Mouse (Mus musculus): ENCODE results near the gene Psmb11. TPM values are rescaled to one million over a fixed set of nuclear protein-coding genes. Genes with fewer than 3 reads are reported as not detected.

The Psmb11 gene
- not detected in 2 replicates for polyA plus RNA-seq (2015; fragmentation: Nextera tagmentation; extraction: Ambion mirVana)

DNA sequence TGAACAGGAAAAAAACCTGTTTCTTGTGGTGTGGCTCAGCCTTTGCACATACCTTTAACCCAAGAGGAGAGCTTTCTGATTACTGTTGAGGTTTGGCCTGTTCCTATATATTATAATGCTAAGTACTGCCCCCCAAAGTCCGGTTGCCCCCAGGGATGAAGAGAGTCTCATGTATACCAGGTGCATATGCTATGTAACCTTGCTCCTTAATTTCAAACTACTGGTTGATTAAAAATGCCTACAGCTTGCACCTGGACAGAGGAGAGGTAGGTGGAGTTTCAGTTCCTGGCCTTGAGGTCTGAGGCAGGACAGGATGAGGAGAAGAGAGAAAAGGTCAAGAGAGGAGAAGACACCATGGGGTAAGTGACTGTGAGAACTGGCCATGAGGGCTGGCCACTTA is at the start of gene Psmb11:
Gene Psmb11 (plus strand): TSS at position 301 of the 400 bp plus-strand sequence.
- ATAC-seq (ENCODE audit: insufficient read depth, low FRiP score) = no peak
- Histone ChIP-seq H3K36me3 (ENCODE audit: control insufficient read depth, insufficient read depth, low read length) (no peaks in the 10 kb centered on the region), H3K27me3 (ENCODE audit: control insufficient read depth, insufficient read depth, low read length) (no peaks in the 10 kb centered on the region), H3K4me1 (ENCODE audit: control insufficient read depth, insufficient read depth, low read length) (peaks cover 4% of the 10 kb centered on the region; the same call in 1 of the 2 replicates), H3K4me2 (ENCODE audit: low read depth, low read length) (no peak within 1 kb of the TSS), H3K9me3 (replicated peaks; ENCODE audit: control insufficient read depth, low read length) (no peaks in the 10 kb centered on the region), H3K4me3 (replicated peaks; ENCODE audit: low read length) (no peak within 1 kb of the TSS), H3K27ac (ENCODE audit: low read length) (no peak within 1 kb of the TSS), H3K9ac (ENCODE audit: low read length) (no peak within 1 kb of the TSS)
- 90% methylated on average over 1 of the region's 1 CpGs for WGBS

DNA sequence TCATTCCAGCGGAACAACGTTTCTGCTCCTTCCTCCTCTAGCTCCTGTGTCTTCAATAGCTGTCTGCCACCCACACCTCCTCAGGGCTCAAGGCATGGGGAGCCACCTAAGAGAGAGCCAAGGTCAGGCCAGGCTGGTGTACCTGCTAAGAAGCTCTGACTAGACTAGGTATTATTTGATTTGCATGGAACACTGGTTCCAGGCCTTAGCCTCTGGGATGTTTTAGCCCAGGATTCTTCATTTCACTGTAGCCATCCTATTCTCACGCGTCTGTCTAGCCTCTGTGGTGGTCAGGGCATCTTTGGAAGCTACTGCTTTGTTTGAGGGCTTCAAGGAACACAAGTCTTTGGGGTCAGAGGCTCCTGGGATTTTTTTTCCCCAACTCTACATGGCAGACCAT is 49.1 kb upstream of the Psmb11 start:
- H3K9ac ChIP-seq (ENCODE audit: low read length) = no peak overlapping the region
- H3K4me3 ChIP-seq (replicated peaks; ENCODE audit: low read length) = no peak overlapping the region
- peak overlapping the region; percentile 67; the same call in 1 of the 2 replicates for H3K27ac ChIP-seq (ENCODE audit: low read length)
- H3K9me3 ChIP-seq (replicated peaks; ENCODE audit: control insufficient read depth, low read length) = no peaks in the 10 kb centered on the region
- peaks cover 36% of the 10 kb centered on the region for H3K4me1 ChIP-seq (ENCODE audit: control insufficient read depth, insufficient read depth, low read length)
- H3K27me3 ChIP-seq (ENCODE audit: control insufficient read depth, insufficient read depth, low read length) = no peaks in the 10 kb centered on the region
- 63% methylated on average over 4 of the region's 4 CpGs for WGBS
- ATAC-seq (ENCODE audit: insufficient read depth, low FRiP score) = no peak
- H3K4me2 ChIP-seq (ENCODE audit: low read depth, low read length) = no peak overlapping the region
- H3K36me3 ChIP-seq (ENCODE audit: control insufficient read depth, insufficient read depth, low read length) = peaks cover 17% of the 10 kb centered on the region; the same call in 1 of the 2 replicates

DNA sequence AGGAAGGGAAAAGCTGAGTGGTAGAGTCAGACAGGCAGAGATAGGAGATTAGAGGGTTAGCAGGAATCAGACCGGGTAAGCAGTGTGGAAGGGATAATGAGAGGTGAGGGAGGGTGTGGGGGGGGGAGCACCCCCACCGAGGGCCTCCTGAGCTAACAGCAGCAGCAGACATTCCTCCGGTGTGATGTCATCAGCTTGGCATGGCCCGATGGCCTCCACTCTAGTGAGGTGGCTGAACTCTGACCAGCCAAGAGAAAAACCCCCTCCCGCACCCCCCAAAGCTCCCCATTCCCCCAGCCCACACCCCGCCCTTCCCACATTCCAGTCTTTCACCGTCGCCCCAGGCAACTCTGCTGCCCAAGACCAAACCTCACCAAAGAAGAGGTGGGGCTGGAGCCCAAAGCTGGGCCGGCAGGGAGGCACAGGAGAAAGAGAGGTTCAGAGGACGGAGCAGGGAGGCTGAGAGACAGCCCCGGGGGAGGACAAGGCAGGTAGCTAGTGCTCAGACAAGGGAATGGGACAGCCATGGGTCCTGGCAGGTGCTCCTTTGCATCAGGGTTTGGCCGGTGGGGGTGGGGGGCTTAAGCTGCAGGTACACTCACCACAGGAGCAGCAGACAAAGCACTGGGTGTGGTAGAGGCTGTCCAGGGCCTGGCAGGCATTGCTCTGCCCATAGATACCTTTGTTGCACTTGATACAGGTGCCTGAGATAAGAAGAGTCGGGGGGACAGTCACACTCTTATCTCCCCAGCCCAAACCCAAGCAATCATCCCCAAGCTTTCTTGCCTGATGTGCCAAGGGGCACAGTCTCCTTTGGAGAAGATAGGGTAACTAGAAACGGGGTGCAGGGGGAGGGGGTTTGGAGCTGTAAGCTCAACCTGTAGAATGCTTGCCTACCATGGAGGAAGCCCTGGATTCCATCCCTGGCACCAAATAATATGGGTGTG is 48.2 kb upstream of the Psmb11 start:
- Histone ChIP-seq H3K9ac (ENCODE audit: low read length) (peak overlapping the region; percentile 90), H3K9me3 (replicated peaks; ENCODE audit: control insufficient read depth, low read length) (no peaks in the 10 kb centered on the region), H3K4me2 (ENCODE audit: low read depth, low read length) (peak overlapping the region; percentile 57), H3K27ac (ENCODE audit: low read length) (peak overlapping the region; percentile 88), H3K36me3 (ENCODE audit: control insufficient read depth, insufficient read depth, low read length) (0 out of 2 replicates have a peak, but pooled peaks cover 9% of the 10 kb centered on the region), H3K27me3 (ENCODE audit: control insufficient read depth, insufficient read depth, low read length) (no peaks in the 10 kb centered on the region), H3K4me1 (ENCODE audit: control insufficient read depth, insufficient read depth, low read length) (peaks cover 36% of the 10 kb centered on the region), H3K4me3 (replicated peaks; ENCODE audit: low read length) (peak overlapping the region; percentile 88)
- ATAC-seq (ENCODE audit: insufficient read depth, low FRiP score) = peak; percentile 51
- 14% methylated on average over 14 of the region's 14 CpGs for WGBS

DNA sequence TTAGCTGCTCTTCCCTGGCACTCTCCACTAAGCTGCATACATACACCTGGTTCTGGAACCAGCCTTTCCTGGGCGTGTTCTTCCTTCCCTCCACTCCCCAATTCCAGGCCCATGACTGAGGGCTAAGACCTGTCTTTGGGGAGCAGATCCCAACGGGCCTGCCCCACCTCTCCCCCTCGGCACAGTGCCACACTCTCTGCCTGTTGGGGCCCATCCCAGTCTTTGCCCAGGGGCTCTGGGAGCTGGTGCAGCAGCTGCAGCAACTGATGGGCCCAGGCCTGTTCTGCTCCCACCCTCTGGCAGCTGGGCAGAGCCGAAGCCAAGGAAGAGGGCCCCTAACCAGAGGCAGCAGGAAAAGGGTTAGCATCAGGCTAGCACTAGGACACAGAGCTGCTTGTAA is 47.0 kb upstream of the Psmb11 start:
- H3K9ac ChIP-seq (ENCODE audit: low read length) = peak overlapping the region; percentile 90
- WGBS = 16% methylated on average over 4 of the region's 4 CpGs
- H3K27ac ChIP-seq (ENCODE audit: low read length) = peak overlapping the region; percentile 88
- peak overlapping the region; percentile 57 for H3K4me2 ChIP-seq (ENCODE audit: low read depth, low read length)
- H3K9me3 ChIP-seq (replicated peaks; ENCODE audit: control insufficient read depth, low read length) = no peaks in the 10 kb centered on the region
- H3K4me1 ChIP-seq (ENCODE audit: control insufficient read depth, insufficient read depth, low read length) = peaks cover 40% of the 10 kb centered on the region
- ATAC-seq (ENCODE audit: insufficient read depth, low FRiP score) = 0 out of 2 replicates have a peak, but pooled peaks have one; percentile 5
- peak overlapping the region; percentile 88 for H3K4me3 ChIP-seq (replicated peaks; ENCODE audit: low read length)
- 0 out of 2 replicates have a peak, but pooled peaks cover 4% of the 10 kb centered on the region for H3K36me3 ChIP-seq (ENCODE audit: control insufficient read depth, insufficient read depth, low read length)
- no peaks in the 10 kb centered on the region for H3K27me3 ChIP-seq (ENCODE audit: control insufficient read depth, insufficient read depth, low read length)

DNA sequence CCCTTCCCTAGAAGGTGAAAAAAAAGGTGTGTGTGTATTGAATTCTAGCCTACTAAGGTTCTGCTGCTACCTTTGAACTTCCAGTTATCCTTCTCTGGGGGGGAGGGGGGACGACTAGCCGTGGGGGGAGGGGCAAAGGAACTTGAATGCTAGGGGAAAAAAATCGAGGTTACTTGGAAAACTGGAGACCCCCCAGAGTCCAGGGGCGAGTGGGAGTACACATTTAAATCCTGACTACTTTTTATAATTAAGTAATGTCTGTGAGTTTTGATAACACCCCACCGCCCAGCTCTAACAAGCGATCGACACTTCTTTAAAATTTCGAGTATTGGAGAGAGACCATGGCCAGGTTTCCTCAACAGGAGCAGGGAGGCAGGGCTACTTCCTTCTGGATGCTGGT is 46.2 kb upstream of the Psmb11 start:
- no peaks in the 10 kb centered on the region for H3K27me3 ChIP-seq (ENCODE audit: control insufficient read depth, insufficient read depth, low read length)
- 0 out of 2 replicates have a peak, but pooled peaks cover 4% of the 10 kb centered on the region for H3K36me3 ChIP-seq (ENCODE audit: control insufficient read depth, insufficient read depth, low read length)
- peak overlapping the region; percentile 88 for H3K27ac ChIP-seq (ENCODE audit: low read length)
- ATAC-seq (ENCODE audit: insufficient read depth, low FRiP score) = no peak
- WGBS = 8% methylated on average over 8 of the region's 8 CpGs
- no peaks in the 10 kb centered on the region for H3K9me3 ChIP-seq (replicated peaks; ENCODE audit: control insufficient read depth, low read length)
- H3K4me3 ChIP-seq (replicated peaks; ENCODE audit: low read length) = peak overlapping the region; percentile 88
- peak overlapping the region; percentile 90 for H3K9ac ChIP-seq (ENCODE audit: low read length)
- peaks cover 37% of the 10 kb centered on the region for H3K4me1 ChIP-seq (ENCODE audit: control insufficient read depth, insufficient read depth, low read length)
- H3K4me2 ChIP-seq (ENCODE audit: low read depth, low read length) = peak overlapping the region; percentile 57

DNA sequence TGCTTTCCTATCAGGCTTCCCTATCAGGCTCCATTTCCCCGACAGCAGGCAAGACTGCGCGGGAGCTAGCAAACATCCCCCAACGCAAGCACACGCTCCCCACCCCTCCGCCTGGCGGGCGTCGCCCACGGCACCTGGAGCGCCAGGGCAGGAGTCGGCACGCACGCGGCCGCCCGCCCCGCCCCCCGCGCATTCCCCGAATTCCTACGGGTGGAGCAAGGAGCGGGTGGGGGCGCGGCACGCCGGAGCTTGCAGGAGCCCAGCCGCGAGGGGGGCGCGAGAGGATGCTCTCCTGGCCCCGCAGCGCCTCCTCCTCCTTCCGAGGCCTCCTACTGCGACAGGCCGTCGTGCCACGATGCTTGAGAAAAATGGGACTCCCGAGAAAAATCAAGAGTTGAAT is 45.6 kb upstream of the Psmb11 start:
- Histone ChIP-seq H3K4me2 (ENCODE audit: low read depth, low read length) (peak overlapping the region; percentile 57), H3K4me1 (ENCODE audit: control insufficient read depth, insufficient read depth, low read length) (peaks cover 37% of the 10 kb centered on the region), H3K27ac (ENCODE audit: low read length) (peak overlapping the region; percentile 88), H3K36me3 (ENCODE audit: control insufficient read depth, insufficient read depth, low read length) (0 out of 2 replicates have a peak, but pooled peaks cover 4% of the 10 kb centered on the region), H3K4me3 (replicated peaks; ENCODE audit: low read length) (peak overlapping the region; percentile 88), H3K9ac (ENCODE audit: low read length) (peak overlapping the region; percentile 90), H3K27me3 (ENCODE audit: control insufficient read depth, insufficient read depth, low read length) (no peaks in the 10 kb centered on the region), H3K9me3 (replicated peaks; ENCODE audit: control insufficient read depth, low read length) (no peaks in the 10 kb centered on the region)
- WGBS = under 1% methylated on average over 39 of the region's 39 CpGs
- ATAC-seq (ENCODE audit: insufficient read depth, low FRiP score) = peak; percentile 48

DNA sequence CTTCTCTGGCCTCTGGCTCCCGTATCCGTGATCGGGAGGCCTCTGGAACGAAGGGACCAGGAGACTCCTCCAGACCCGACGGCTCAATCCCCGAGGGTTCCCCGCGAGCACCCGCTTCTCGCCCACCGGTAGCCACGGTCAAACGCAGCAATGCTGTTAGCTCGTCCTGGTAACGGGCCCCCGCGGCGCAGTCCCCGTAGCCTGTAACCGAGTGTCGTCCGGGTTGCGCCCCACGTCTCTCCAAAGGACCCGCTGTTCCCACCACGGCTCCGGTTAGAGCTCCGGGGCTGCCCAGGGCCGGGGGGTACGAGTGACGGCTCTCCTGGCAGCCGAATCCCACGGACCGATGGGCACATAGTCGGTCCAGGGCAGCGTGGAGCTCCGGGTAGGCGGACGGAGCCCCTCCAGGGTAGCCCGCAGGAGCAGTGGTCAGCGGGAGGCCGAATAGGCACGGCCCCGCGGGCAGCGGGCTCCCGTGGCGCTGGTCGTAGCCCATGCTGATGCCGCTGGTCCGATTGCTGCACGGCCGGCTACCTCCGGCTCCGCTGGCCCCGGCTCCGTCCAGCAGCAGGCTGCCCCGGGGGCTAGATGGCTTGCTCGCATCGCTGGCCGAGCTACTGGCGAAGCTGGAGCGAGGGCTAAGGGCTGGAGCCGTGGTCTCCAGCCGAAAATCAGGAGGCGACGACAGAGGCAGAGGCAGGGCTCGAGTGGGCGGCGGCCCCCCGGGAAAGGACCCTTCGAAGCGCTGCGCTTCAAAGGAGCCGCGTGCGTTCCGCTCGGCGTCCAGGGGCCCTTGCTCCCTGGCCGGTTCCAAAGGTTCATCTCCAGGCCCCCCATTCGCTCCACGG is 44.8 kb upstream of the Psmb11 start:
- Histone ChIP-seq H3K9ac (ENCODE audit: low read length) (peak overlapping the region; percentile 90), H3K4me3 (replicated peaks; ENCODE audit: low read length) (peak overlapping the region; percentile 88), H3K27ac (ENCODE audit: low read length) (peak overlapping the region; percentile 86), H3K27me3 (ENCODE audit: control insufficient read depth, insufficient read depth, low read length) (no peaks in the 10 kb centered on the region), H3K36me3 (ENCODE audit: control insufficient read depth, insufficient read depth, low read length) (no peaks in the 10 kb centered on the region), H3K9me3 (replicated peaks; ENCODE audit: control insufficient read depth, low read length) (no peaks in the 10 kb centered on the region), H3K4me2 (ENCODE audit: low read depth, low read length) (peak overlapping the region; percentile 57), H3K4me1 (ENCODE audit: control insufficient read depth, insufficient read depth, low read length) (peaks cover 37% of the 10 kb centered on the region)
- no peak for ATAC-seq (ENCODE audit: insufficient read depth, low FRiP score)
- WGBS = under 1% methylated on average over 84 of the region's 84 CpGs

DNA sequence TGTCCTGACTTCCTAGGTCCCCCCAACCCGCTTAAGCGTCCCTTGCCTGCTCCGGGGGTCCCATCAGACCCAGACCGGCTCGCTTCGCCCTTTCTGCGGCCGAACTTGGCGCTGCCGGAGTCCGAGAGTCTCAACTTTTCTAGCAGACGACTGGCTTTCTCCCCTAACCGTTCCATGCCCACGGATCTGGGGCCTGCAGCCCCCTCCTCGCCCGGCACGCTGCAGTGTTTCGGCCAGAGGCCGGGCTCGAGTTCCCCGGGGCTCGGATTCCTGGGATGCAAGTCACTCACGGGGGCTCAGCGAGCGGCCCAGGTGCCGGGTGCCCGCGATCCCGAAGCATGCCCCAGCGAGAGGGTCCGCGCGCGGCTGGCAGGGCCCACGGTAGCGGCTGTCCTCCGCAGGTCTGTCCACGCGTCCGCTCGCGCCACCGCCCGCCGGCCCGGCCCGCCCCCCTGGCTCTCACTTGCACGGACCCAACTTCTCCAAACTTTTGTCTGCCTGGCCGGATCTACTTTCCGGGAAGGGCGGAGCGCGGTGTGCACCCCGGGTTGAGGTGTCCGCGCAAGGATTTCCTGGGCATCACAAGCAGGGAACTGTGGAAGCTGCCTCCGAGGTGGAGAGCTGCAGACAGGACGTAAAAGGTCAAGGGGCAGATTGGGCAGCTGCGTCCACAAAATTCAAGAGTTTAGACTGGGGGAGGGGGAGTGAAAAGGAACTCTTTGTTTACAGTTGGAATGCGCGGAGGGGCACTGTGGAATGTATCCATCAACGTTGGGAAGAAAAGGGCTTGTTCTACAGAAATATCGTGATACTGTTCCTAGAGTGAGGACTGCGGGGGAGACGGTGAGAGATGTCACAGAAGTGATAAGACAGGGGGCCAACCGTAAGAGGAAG is 43.9 kb upstream of the Psmb11 start, which contains the start of gene Ajuba:
Gene Ajuba (minus strand): TSS at position 470 of the 894 bp plus-strand sequence.
- no peaks in the 10 kb centered on the region for H3K27me3 ChIP-seq (ENCODE audit: control insufficient read depth, insufficient read depth, low read length)
- H3K4me3 ChIP-seq (replicated peaks; ENCODE audit: low read length) = peak within 1 kb of the TSS; percentile 88
- WGBS = under 1% methylated on average over 66 of the region's 66 CpGs
- peak within 1 kb of the TSS; percentile 86 for H3K27ac ChIP-seq (ENCODE audit: low read length)
- peak; percentile 76 for ATAC-seq (ENCODE audit: insufficient read depth, low FRiP score)
- no peaks in the 10 kb centered on the region for H3K36me3 ChIP-seq (ENCODE audit: control insufficient read depth, insufficient read depth, low read length)
- H3K4me1 ChIP-seq (ENCODE audit: control insufficient read depth, insufficient read depth, low read length) = peaks cover 34% of the 10 kb centered on the region
- H3K9me3 ChIP-seq (replicated peaks; ENCODE audit: control insufficient read depth, low read length) = no peaks in the 10 kb centered on the region
- H3K4me2 ChIP-seq (ENCODE audit: low read depth, low read length) = peak within 1 kb of the TSS; percentile 57
- H3K9ac ChIP-seq (ENCODE audit: low read length) = peak within 1 kb of the TSS; percentile 90
